Mouse (Mus musculus) kidney, postnatal 0 days (tissue): ENCODE measurements at regions not wholly inside any gene's neighbourhood (a gene's known extent, or its start where the extent isn't known, plus 50 kb on each side); places are given as distances from the start of the nearest gene placed in this dataset.

Experiments
- ATAC-seq: fragments of 200-750 bp; cut with Nextera tagmentation; replicated peaks from 2 replicates; pipeline ENCODE4 v1.8.0; 2017; ENCODE audit warnings: low read depth, moderate number of reproducible peaks, moderate TSS enrichment, moderate library complexity; ENCODE audit not compliant: low FRiP score
- DNase-seq: peaks from one replicate; pipeline ENCODE4 v3.0.0-alpha.2; 2016; ENCODE audit warnings: low spot score
- H3K27ac ChIP-seq: fragments of 300-500 bp; sonication (generic); 2 replicates; pipeline ENCODE4 v1.5.1; 2014; ENCODE audit warnings: mild to moderate bottlenecking
- H3K27me3 ChIP-seq: fragments of 300-500 bp; sonication (generic); 2 replicates; pipeline ENCODE4 v1.6.1; 2014; ENCODE audit warnings: low read length, mixed read lengths; ENCODE audit not compliant: insufficient read depth
- H3K36me3 ChIP-seq: fragments of 300-500 bp; sonication (generic); 2 replicates; pipeline ENCODE4 v1.6.1; 2014; ENCODE audit warnings: low read length, mixed read lengths; ENCODE audit not compliant: insufficient read depth
- H3K4me1 ChIP-seq: fragments of 300-500 bp; sonication (generic); replicated peaks from 2 replicates; pipeline ENCODE4 v1.6.1; 2014; ENCODE audit warnings: antibody characterized with exemption, low read length, mixed read lengths; ENCODE audit not compliant: insufficient read depth
- H3K4me2 ChIP-seq: fragments of 300-500 bp; sonication (generic); 2 replicates; pipeline ENCODE4 v1.6.1; 2014; ENCODE audit warnings: mild to moderate bottlenecking, low read length, moderate library complexity, mixed read lengths
- H3K4me3 ChIP-seq: fragments of 300-500 bp; sonication (generic); replicated peaks from 2 replicates; pipeline ENCODE4 v1.5.1; 2014; ENCODE audit warnings: low read depth, low read length
- H3K9ac ChIP-seq: fragments of 300-500 bp; sonication (generic); 2 replicates; pipeline ENCODE4 v1.6.1; 2014; ENCODE audit warnings: low read depth, low read length
- H3K9me3 ChIP-seq: fragments of 300-500 bp; sonication (generic); replicated peaks from 2 replicates; pipeline ENCODE4 v1.6.1; 2016; ENCODE audit warnings: low read length, inconsistent platforms, mixed read lengths
- CTCF ChIP-seq: IDR thresholded peaks from 2 replicates; pipeline ENCODE4 v1.5.1; 2016; ENCODE audit warnings: antibody characterized with exemption, low read depth, mild to moderate bottlenecking, moderate library complexity
- WGBS: fragments of 180-500 bp; shearing (Covaris S2); extraction: QIAGEN DNeasy Blood & Tissue Kit; methylation state at CpG from one replicate; pipeline ENCODE4 v1.1.7; 2014; 5-methylcytosine and 5-hydroxymethylcytosine counted together

GRCm38 (mm10) chr6:67105386-67105785 lies 68.1 kb upstream of the Gadd45a start:
- Histone ChIP-seq H3K9ac (no peak overlapping the region), H3K36me3 (no peaks in the 10 kb centered on the region), H3K4me1 (peaks cover 10% of the 10 kb centered on the region), H3K27me3 (no peaks in the 10 kb centered on the region), H3K9me3 (no peaks in the 10 kb centered on the region), H3K4me3 (no peak overlapping the region), H3K27ac (no peak overlapping the region), H3K4me2 (no peak overlapping the region)
- DNase-seq = no peak
- TF ChIP-seq CTCF = no peak
- no peak for ATAC-seq
- WGBS = 7% methylated on average over 4 of the region's 4 CpGs

DNA sequence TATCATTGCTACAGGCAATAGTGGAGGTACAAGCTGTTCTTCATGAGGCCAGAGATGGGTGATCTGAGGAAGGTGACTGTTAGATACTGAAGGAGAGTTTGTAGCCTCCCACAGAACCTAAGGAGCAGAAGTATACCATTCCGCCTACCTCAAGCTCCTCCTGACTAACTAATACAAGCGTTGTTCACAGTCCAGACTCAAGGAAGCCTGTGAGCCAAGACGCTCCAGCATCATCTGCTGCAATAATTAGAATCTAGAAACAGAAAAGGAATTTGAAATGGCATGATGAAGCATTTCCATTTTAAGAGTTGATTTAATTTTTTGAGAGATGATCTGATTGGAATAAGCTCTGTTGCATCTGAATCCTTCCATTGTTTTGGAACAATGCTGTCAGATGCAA lies 66.9 kb upstream of the Gadd45a start:
- peaks cover 10% of the 10 kb centered on the region for H3K4me1 ChIP-seq
- no peaks in the 10 kb centered on the region for H3K27me3 ChIP-seq
- H3K4me2 ChIP-seq = no peak overlapping the region
- 93% methylated on average over 3 of the region's 3 CpGs for WGBS
- no peaks in the 10 kb centered on the region for H3K36me3 ChIP-seq
- DNase-seq (no peak), ATAC-seq (no peak)
- H3K9me3 ChIP-seq = no peaks in the 10 kb centered on the region
- no peak for TF ChIP-seq CTCF
- H3K27ac ChIP-seq = no peak overlapping the region
- H3K4me3 ChIP-seq = no peak overlapping the region
- H3K9ac ChIP-seq = no peak overlapping the region

DNA sequence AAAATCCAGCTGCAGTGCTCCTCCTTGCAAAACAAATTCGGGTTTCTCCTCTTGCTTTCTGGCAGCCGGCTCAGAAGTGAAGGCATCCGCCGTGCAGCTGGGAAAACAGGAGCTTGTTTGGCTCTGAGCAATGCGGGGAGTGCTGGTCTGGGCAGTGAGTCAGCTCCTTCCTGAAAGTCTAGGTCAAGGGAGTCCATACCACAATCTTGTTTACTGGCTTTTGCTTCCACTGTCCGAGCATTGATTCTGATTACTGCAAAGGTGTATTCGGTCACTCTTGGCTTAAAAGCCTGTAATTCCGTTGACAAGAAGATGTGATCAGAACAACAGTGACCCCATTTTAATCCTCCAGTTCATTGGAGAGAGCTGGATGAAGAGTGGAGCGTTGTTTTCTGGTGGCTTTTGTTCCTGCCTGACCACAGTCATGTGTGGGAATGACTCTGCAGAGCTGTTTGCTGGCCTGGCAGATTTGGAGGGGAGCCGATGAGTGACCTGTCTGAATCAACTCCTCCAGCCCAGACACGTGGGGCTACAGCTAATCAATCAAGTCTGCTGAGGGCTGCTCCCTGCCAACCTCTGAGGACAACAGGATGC lies 65.4 kb upstream of the Gadd45a start:
- DNase-seq = peak; percentile 76
- no peak overlapping the region for H3K4me3 ChIP-seq
- H3K4me2 ChIP-seq = peak overlapping the region; percentile 3
- no peaks in the 10 kb centered on the region for H3K36me3 ChIP-seq
- WGBS = 15% methylated on average over 11 of the region's 11 CpGs
- peak; percentile 63 for ATAC-seq
- H3K4me1 ChIP-seq = peaks cover 10% of the 10 kb centered on the region
- TF ChIP-seq CTCF = no peak
- no peak overlapping the region for H3K9ac ChIP-seq
- peak overlapping the region; percentile 33; the same call in 1 of the 2 replicates for H3K27ac ChIP-seq
- no peaks in the 10 kb centered on the region for H3K9me3 ChIP-seq
- no peaks in the 10 kb centered on the region for H3K27me3 ChIP-seq

- Histone ChIP-seq H3K36me3 (no peaks in the 10 kb centered on the region), H3K4me1 (peaks cover 10% of the 10 kb centered on the region), H3K27ac (peak overlapping the region; percentile 33), H3K27me3 (no peaks in the 10 kb centered on the region), H3K4me2 (peak overlapping the region; percentile 3; the same call in 1 of the 2 replicates), H3K9ac (no peak overlapping the region), H3K4me3 (no peak overlapping the region), H3K9me3 (no peaks in the 10 kb centered on the region)
- ATAC-seq (no peak), DNase-seq (no peak)
- no peak for TF ChIP-seq CTCF
- 61% methylated on average over 4 of the region's 4 CpGs for WGBS
These were observed 64.8 kb upstream of the Gadd45a start for GRCm38 (mm10) chr6:67102014-67102413.

DNA sequence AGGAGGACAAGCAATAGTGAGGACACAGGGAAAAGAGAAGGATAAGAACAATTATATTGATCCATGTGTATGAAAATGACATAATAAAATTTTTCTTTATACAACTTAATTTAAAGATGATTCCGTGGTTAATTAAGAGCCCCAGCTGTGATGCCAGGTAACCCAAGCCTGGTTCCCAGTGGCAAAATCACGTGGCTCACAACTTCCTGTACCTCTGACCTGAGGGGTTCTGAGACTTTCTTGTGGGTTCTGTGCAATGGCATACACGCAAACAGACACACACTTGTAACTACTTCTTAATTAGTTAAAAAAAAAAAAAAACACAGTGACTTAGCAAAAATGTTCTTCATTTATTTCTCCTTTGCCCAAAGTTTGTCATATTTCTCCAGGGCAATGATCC lies 57.2 kb upstream of the Gadd45a start:
- 86% methylated on average over 3 of the region's 3 CpGs for WGBS
- Histone ChIP-seq H3K4me3 (no peak overlapping the region), H3K4me1 (no peaks in the 10 kb centered on the region), H3K27ac (no peak overlapping the region), H3K27me3 (no peaks in the 10 kb centered on the region), H3K4me2 (no peak overlapping the region), H3K9me3 (no peaks in the 10 kb centered on the region), H3K9ac (no peak overlapping the region), H3K36me3 (no peaks in the 10 kb centered on the region)
- no peak for ATAC-seq
- TF ChIP-seq CTCF = no peak
- DNase-seq = no peak

DNA sequence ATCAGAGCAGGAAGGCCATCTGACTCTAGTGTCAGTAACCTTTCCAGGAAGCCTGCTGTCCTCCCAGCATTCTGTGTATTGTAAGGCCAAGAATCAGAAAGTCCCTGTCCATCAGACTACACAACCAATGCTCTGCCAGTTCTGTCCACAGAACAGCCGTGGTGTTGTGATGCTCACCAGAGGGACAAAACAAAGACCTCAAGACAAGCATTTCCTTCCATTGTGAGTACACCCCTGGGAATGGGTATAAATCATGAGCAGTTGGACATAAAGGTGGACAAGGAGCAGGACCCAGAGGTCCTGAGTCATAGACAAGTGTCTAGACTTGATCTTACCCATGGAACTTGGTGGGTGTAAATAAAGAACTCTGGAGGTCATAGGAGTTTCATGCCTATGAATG lies 55.9 kb upstream of the Gadd45a start:
- Histone ChIP-seq H3K9ac (no peak overlapping the region), H3K27ac (no peak overlapping the region), H3K4me3 (no peak overlapping the region), H3K27me3 (no peaks in the 10 kb centered on the region), H3K36me3 (no peaks in the 10 kb centered on the region), H3K4me2 (no peak overlapping the region), H3K9me3 (no peaks in the 10 kb centered on the region), H3K4me1 (no peaks in the 10 kb centered on the region)
- ATAC-seq = no peak
- DNase-seq = no peak
- TF ChIP-seq CTCF = no peak
- WGBS = 61% methylated on average over 1 of the region's 1 CpGs

GRCm38 (mm10) chr6:67090150-67090549 lies 52.9 kb upstream of the Gadd45a start:
- WGBS = 76% methylated on average over 4 of the region's 4 CpGs
- H3K27ac ChIP-seq = no peak overlapping the region
- no peaks in the 10 kb centered on the region for H3K9me3 ChIP-seq
- H3K4me1 ChIP-seq = no peaks in the 10 kb centered on the region
- no peak for TF ChIP-seq CTCF
- no peak overlapping the region for H3K4me2 ChIP-seq
- H3K4me3 ChIP-seq = no peak overlapping the region
- ATAC-seq (no peak), DNase-seq (no peak)
- no peaks in the 10 kb centered on the region for H3K27me3 ChIP-seq
- H3K9ac ChIP-seq = no peak overlapping the region
- no peaks in the 10 kb centered on the region for H3K36me3 ChIP-seq
